Mouse (Mus musculus) C3H10T1/2 (cell line): ENCODE data around the gene Iqsec1. TPM values are rescaled to one million over a fixed set of nuclear protein-coding genes. Genes with fewer than 3 reads are reported as not detected.

Experiments
- polyA plus RNA-seq, 2 experiments: library from polyadenylated mRNA; unstranded; fragments of >200 nt; fragmentation: generic; extraction: Trizol; gene quantifications; one replicate each; pipeline ENCODE4 v1.2.1; 2012; ENCODE audit warnings: missing spikeins in 2 of 2

The Iqsec1 gene
- 10 to 100 TPM in 1 of 2 experiments, 1 to 10 TPM in 1; 7.6 to 40.3 TPM for polyA plus RNA-seq

GRCm38 (mm10) chr6:90988648-90989317, at the start of gene Iqsec1:
TSS of gene Iqsec1 (minus strand) at chr6:90988685.

Other genes starting within 250 kb of the Iqsec1 start
- under 1 TPM in 1 of 2 experiments, not detected in 1; 0.14 TPM for gene Nup210, start 128.1 kb upstream of the Iqsec1 start, polyA plus RNA-seq
- gene Hdac11, start 168.0 kb upstream of the Iqsec1 start, polyA plus RNA-seq = 10 to 100 TPM in 1 of 2 experiments, under 1 TPM in 1; 0.63 to 17.1 TPM
- gene Fbln2, start 223.8 kb upstream of the Iqsec1 start, polyA plus RNA-seq = 100 to 1,000 TPM in 1 of 2 experiments, 10 to 100 TPM in 1; 56.8 to 258 TPM